In the genomic region with DNA sequence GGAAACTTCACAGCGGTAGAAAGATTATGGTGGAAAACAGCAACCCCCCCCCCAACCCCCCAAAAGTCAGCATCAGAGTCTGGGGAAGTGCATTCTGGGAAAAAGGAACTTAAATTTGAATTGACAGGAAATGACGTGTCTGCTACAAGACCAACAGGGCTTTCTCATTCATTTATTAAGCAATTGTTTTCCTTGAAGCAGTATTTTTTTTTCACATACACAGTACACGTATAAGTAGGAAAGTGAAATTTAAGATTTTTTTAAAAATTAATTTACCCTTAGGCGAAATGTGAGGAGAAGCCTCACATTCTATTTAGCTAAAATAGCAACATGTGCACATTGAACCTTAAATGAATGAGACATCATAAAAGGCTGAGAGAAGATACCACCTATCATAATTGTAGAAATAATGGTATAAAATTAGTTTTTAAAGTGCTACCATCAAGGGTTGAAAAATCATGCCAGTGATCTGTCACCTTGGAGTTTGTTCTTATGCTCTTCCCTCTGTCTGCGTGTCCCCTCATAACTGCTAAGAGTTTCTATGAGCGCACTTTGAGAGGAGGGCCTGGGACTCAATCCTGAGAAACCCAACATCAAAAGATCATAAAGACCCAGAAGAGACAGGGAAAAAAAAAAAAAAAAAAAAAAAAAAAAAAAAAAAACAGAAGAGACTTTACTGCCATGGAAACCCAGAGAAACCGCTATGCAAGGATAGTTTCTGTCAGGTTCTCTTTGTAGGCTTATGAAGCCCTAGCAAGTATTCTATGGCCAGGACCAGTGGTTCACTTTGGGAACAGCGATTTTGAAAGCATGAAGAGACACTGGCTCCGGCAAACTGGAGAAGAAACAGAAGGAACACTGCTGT, we compare ENCODE assay signal across 8 mouse cellular contexts. TPM values are rescaled to one million over a fixed set of nuclear protein-coding genes. Genes with fewer than 3 reads are reported as not detected.
DNase-seq lines count a peak whose midpoint lies in the region; ATAC-seq and TF ChIP-seq lines count a peak whose summit lies in the region.

No protein-coding gene starts in this region.

- H3K9me3 ChIP-seq in heart, embryonic 11.5 days (replicated peaks; ENCODE audit: control insufficient read depth, low read length): no peaks in the 10 kb centered on the region
- no peaks in the 10 kb centered on the region for H3K9me3 ChIP-seq in E14TG2a.4 (ENCODE audit: low read length)

- H3K4me2 ChIP-seq in heart, embryonic 11.5 days: peak overlapping the region; percentile 56

- H3K4me3 ChIP-seq in heart, embryonic 11.5 days (ENCODE audit: low read depth, low read length): peak overlapping the region; percentile 29
- peak overlapping the region; percentile 65 for H3K4me3 ChIP-seq in E14TG2a.4 (replicated peaks; ENCODE audit: low read length)
- H3K4me3 ChIP-seq in macrophage (ENCODE audit: inconsistent target): peak overlapping the region; percentile 26

- peak overlapping the region; percentile 60 for H3K9ac ChIP-seq in heart, embryonic 11.5 days (ENCODE audit: low read depth, low read length)

- 76% methylated on average over 9 of the region's 9 CpGs for WGBS in heart, embryonic 11.5 days (ENCODE audit: insufficient replicate concordance)
- WGBS in macrophage (ENCODE audit: missing documents): 67% methylated on average over 9 of the region's 9 CpGs

- DNase-seq in heart, adult 11 months: no peak
- no peak for DNase-seq in frontal cortex, postnatal 36 days (ENCODE audit: low spot score in 2 of 2)
- no peak for DNase-seq in spleen, postnatal 36 days (ENCODE audit: low spot score in 2 of 2)

- ATAC-seq in heart, embryonic 11.5 days (replicated peaks; ENCODE audit: insufficient number of reproducible peaks, low FRiP score, low TSS enrichment): no peak
- ATAC-seq in granulocyte monocyte progenitor cell, adult 5-6 weeks (replicated peaks; ENCODE audit: poor library complexity, severe bottlenecking): peak; percentile 44; the same call in 1 of the 2 replicates
- no peak; the same call in 1 of the 2 replicates for ATAC-seq in megakaryocyte progenitor cell, adult 5-6 weeks (replicated peaks; ENCODE audit: poor library complexity)

- no peaks in the 10 kb centered on the region for H3K27me3 ChIP-seq in heart, embryonic 11.5 days (ENCODE audit: control insufficient read depth, insufficient read depth, low read length)
- no peaks in the 10 kb centered on the region for H3K27me3 ChIP-seq in E14TG2a.4 (ENCODE audit: insufficient read depth, low read length)

- no peaks in the 10 kb centered on the region for H3K79me2 ChIP-seq in macrophage (ENCODE audit: inconsistent target)

- peak overlapping the region; percentile 2; the same call in 1 of the 2 replicates for H3K27ac ChIP-seq in heart, embryonic 11.5 days (ENCODE audit: low read depth, low read length)
- H3K27ac ChIP-seq in macrophage: peak overlapping the region; percentile 56

- peaks cover 5% of the 10 kb centered on the region for H3K4me1 ChIP-seq in heart, embryonic 11.5 days (ENCODE audit: control insufficient read depth, insufficient read depth, low read length)
- H3K4me1 ChIP-seq in E14TG2a.4 (replicated peaks; ENCODE audit: low read depth, low read length): peaks cover 44% of the 10 kb centered on the region

- H3K36me3 ChIP-seq in heart, embryonic 11.5 days (ENCODE audit: control insufficient read depth, insufficient read depth, low read length): no peaks in the 10 kb centered on the region
- H3K36me3 ChIP-seq in E14TG2a.4 (ENCODE audit: insufficient read depth, low read length): no peaks in the 10 kb centered on the region
- no peaks in the 10 kb centered on the region for H3K36me3 ChIP-seq in macrophage (ENCODE audit: inconsistent target)

- no peak for TF ChIP-seq CTCF in E14TG2a.4 (conservative IDR thresholded peaks at IDR 0.05; ENCODE audit: low read length)

RNA-seq across cellular contexts. Expression of a gene that starts 21.7 kb away (rescaled TPM):
- polyA plus RNA-seq in heart, embryonic 11.5 days (2014; fragmentation: Nextera tagmentation; extraction: Ambion mirVana): not detected in 2 replicates
- total RNA-seq in granulocyte monocyte progenitor cell, adult 5-6 weeks (2014; fragmentation: Nextera tagmentation): not detected in 2 replicates
- not detected in 2 replicates for total RNA-seq in granulocyte monocyte progenitor cell, adult 5-6 weeks (2017)
- 1 to 10 TPM in 1 of 26 experiments, not detected in 25; 2.3 TPM for total RNA-seq in macrophage (2018; cell fraction: chromatin; rRNA removed)
- not detected for total RNA-seq in macrophage (2018; cell fraction: cytosol; rRNA removed)
- total RNA-seq in macrophage (2018; cell fraction: nucleus; rRNA removed): 1 to 10 TPM in 2 of 26 experiments, not detected in 24; 1.9 to 3.2 TPM
- polyA plus RNA-seq in macrophage (2018): not detected in 3 replicates
- total RNA-seq in megakaryocyte progenitor cell, adult 5-6 weeks (2015): not detected in 2 replicates
- total RNA-seq in megakaryocyte progenitor cell, adult 5-6 weeks (2017): not detected in 2 replicates

RNA-seq across cellular contexts. Expression of a gene that starts 47.7 kb away (rescaled TPM):
- 0.29 TPM in 1 of 2 replicates, not detected in the other for polyA plus RNA-seq in heart, embryonic 11.5 days (2014; fragmentation: Nextera tagmentation; extraction: Ambion mirVana)
- total RNA-seq in granulocyte monocyte progenitor cell, adult 5-6 weeks (2014; fragmentation: Nextera tagmentation): not detected in 2 replicates
- not detected in 2 replicates for total RNA-seq in granulocyte monocyte progenitor cell, adult 5-6 weeks (2017)
- total RNA-seq in macrophage (2018; cell fraction: chromatin; rRNA removed): 100 to 1,000 TPM in 1 of 26 experiments, 10 to 100 TPM in 12, 1 to 10 TPM in 13; 1.6 to 104 (median 10.2) TPM
- under 1 TPM in 24 of 26 experiments, not detected in 2; 0.07 to 0.93 (median 0.25) TPM for total RNA-seq in macrophage (2018; cell fraction: cytosol; rRNA removed)
- 100 to 1,000 TPM in 1 of 26 experiments, 10 to 100 TPM in 12, 1 to 10 TPM in 13; 2.3 to 126 (median 10.8) TPM for total RNA-seq in macrophage (2018; cell fraction: nucleus; rRNA removed)
- 0.35 TPM in 1 of 3 replicates, not detected in the others for polyA plus RNA-seq in macrophage (2018)
- not detected in 2 replicates for total RNA-seq in megakaryocyte progenitor cell, adult 5-6 weeks (2015)
- 0.30 TPM in 1 of 2 replicates, not detected in the other for total RNA-seq in megakaryocyte progenitor cell, adult 5-6 weeks (2017)
